8 mouse cellular contexts compared by ENCODE assay signal in genomic region chr5:31295606-31296141, GRCm38 (mm10). TPM values are rescaled to one million over a fixed set of nuclear protein-coding genes. Genes with fewer than 3 reads are reported as not detected.
A peak's percentile ranks its signal among the peaks of the same experiment; 100 is the strongest.
DNase-seq lines count a peak whose midpoint lies in the region; ATAC-seq lines count a peak whose summit lies in the region.

TSS of gene Fndc4 (minus strand) at chr5:31296080.

- H3K9me3 ChIP-seq in megakaryocyte, embryonic 14.5 days: no peaks in the 10 kb centered on the region
- no peaks in the 10 kb centered on the region for H3K9me3 ChIP-seq in kidney, embryonic 14.5 days (ENCODE audit: control insufficient read depth, low read length)
- H3K9me3 ChIP-seq in liver, embryonic 11.5 days (ENCODE audit: control insufficient read depth, low read length): no peaks in the 10 kb centered on the region
- no peaks in the 10 kb centered on the region for H3K9me3 ChIP-seq in neural tube, embryonic 15.5 days (replicated peaks)

- peak within 1 kb of the TSS; percentile 88 for H3K4me2 ChIP-seq in kidney, embryonic 14.5 days (replicated peaks; ENCODE audit: low read depth, low read length)
- peak within 1 kb of the TSS; percentile 97 for H3K4me2 ChIP-seq in liver, embryonic 11.5 days
- peak within 1 kb of the TSS; percentile 79 for H3K4me2 ChIP-seq in neural tube, embryonic 15.5 days

- no peak for ATAC-seq in megakaryocyte, adult 5-6 weeks (ENCODE audit: poor library complexity, severe bottlenecking)
- ATAC-seq in kidney, embryonic 14.5 days (ENCODE audit: low FRiP score, low TSS enrichment): peak; percentile 58
- ATAC-seq in liver, embryonic 11.5 days (replicated peaks; ENCODE audit: low FRiP score): peak; percentile 22; the same call in 1 of the 2 replicates
- ATAC-seq in neural tube, embryonic 15.5 days (ENCODE audit: low FRiP score): peak; percentile 84
- no peak for ATAC-seq in activated CD4-positive, CD25-positive, alpha-beta regulatory T cell, adult 4 months

- H3K36me3 ChIP-seq in megakaryocyte, embryonic 14.5 days (replicated peaks; ENCODE audit: low read length): no peaks in the 10 kb centered on the region
- H3K36me3 ChIP-seq in kidney, embryonic 14.5 days (ENCODE audit: control insufficient read depth, insufficient read depth, low read length): peaks cover 3% of the 10 kb centered on the region; the same call in 1 of the 2 replicates
- H3K36me3 ChIP-seq in liver, embryonic 11.5 days (ENCODE audit: control insufficient read depth, insufficient read depth, low read length): no peaks in the 10 kb centered on the region; the same call in 1 of the 2 replicates
- H3K36me3 ChIP-seq in neural tube, embryonic 15.5 days: peaks cover 10% of the 10 kb centered on the region

- under 1% methylated on average over 24 of the region's 46 CpGs for WGBS in kidney, embryonic 14.5 days
- WGBS in liver, embryonic 11.5 days: under 1% methylated on average over 41 of the region's 46 CpGs
- 0% methylated on average over 44 of the region's 46 CpGs for WGBS in neural tube, embryonic 15.5 days

- H3K4me1 ChIP-seq in megakaryocyte, embryonic 14.5 days: peaks cover 24% of the 10 kb centered on the region
- H3K4me1 ChIP-seq in kidney, embryonic 14.5 days (ENCODE audit: control insufficient read depth, insufficient read depth, low read length): peaks cover 9% of the 10 kb centered on the region; the same call in 1 of the 2 replicates
- H3K4me1 ChIP-seq in liver, embryonic 11.5 days (replicated peaks; ENCODE audit: control insufficient read depth, insufficient read depth, low read length): peaks cover 13% of the 10 kb centered on the region; the same call in 1 of the 2 replicates
- H3K4me1 ChIP-seq in neural tube, embryonic 15.5 days: peaks cover 40% of the 10 kb centered on the region

- peak; percentile 73 for DNase-seq in cerebellum, adult 9-10 months
- peak; percentile 39 to 51 for DNase-seq in frontal cortex, postnatal 36 days (ENCODE audit: low spot score in 2 of 2)
- peak; percentile 56 for DNase-seq in liver, embryonic 11.5 days (ENCODE audit: low spot score)

- peaks cover 69% of the 10 kb centered on the region for H3K27me3 ChIP-seq in megakaryocyte, embryonic 14.5 days (replicated peaks)
- H3K27me3 ChIP-seq in kidney, embryonic 14.5 days (ENCODE audit: control insufficient read depth, insufficient read depth, low read length): no peaks in the 10 kb centered on the region
- no peaks in the 10 kb centered on the region for H3K27me3 ChIP-seq in liver, embryonic 11.5 days (replicated peaks; ENCODE audit: control insufficient read depth, insufficient read depth, low read length)
- no peaks in the 10 kb centered on the region for H3K27me3 ChIP-seq in neural tube, embryonic 15.5 days (replicated peaks)

- peak within 1 kb of the TSS; percentile 90 for H3K4me3 ChIP-seq in megakaryocyte, embryonic 14.5 days (replicated peaks)
- peak within 1 kb of the TSS; percentile 83 for H3K4me3 ChIP-seq in kidney, embryonic 14.5 days (ENCODE audit: low read length)
- peak within 1 kb of the TSS; percentile 71 for H3K4me3 ChIP-seq in liver, embryonic 11.5 days (ENCODE audit: low read depth, low read length)
- H3K4me3 ChIP-seq in neural tube, embryonic 15.5 days (replicated peaks): peak within 1 kb of the TSS; percentile 88

- no peak within 1 kb of the TSS; the same call in 1 of the 2 replicates for H3K27ac ChIP-seq in kidney, embryonic 14.5 days (ENCODE audit: low read depth, low read length)
- 0 out of 2 replicates have a peak within 1 kb of the TSS, but pooled peaks have one; percentile 36 for H3K27ac ChIP-seq in liver, embryonic 11.5 days (ENCODE audit: low read depth, low read length)
- H3K27ac ChIP-seq in neural tube, embryonic 15.5 days (replicated peaks): peak within 1 kb of the TSS; percentile 89

- peak within 1 kb of the TSS; percentile 88 for H3K9ac ChIP-seq in kidney, embryonic 14.5 days (ENCODE audit: low read depth, low read length)
- H3K9ac ChIP-seq in liver, embryonic 11.5 days (ENCODE audit: low read depth, low read length): peak within 1 kb of the TSS; percentile 73
- H3K9ac ChIP-seq in neural tube, embryonic 15.5 days (replicated peaks): peak within 1 kb of the TSS; percentile 96

RNA-seq across cellular contexts. Expression of gene Fndc4, which starts in this region (rescaled TPM):
- polyA plus RNA-seq in megakaryocyte, embryonic 14.5 days (2012; ENCODE audit: insufficient read depth, low replicate concordance): not detected in 2 replicates
- total RNA-seq in megakaryocyte, adult 5-6 weeks (2015): not detected in 2 replicates
- total RNA-seq in megakaryocyte, adult 5-6 weeks (2017): not detected in 2 replicates
- 42.8 and 55.6 TPM in 2 replicates for polyA plus RNA-seq in kidney, embryonic 14.5 days (2014; fragmentation: Nextera tagmentation; extraction: Ambion mirVana)
- 24.2 TPM in 2 replicates for polyA plus RNA-seq in liver, embryonic 11.5 days (2014; fragmentation: Nextera tagmentation; extraction: Ambion mirVana)
- 102 and 129 TPM in 2 replicates for polyA plus RNA-seq in neural tube, embryonic 15.5 days (2015; fragmentation: Nextera tagmentation; extraction: Ambion mirVana)
- not detected for polyA plus RNA-seq in activated CD4-positive, CD25-positive, alpha-beta regulatory T cell, adult 4 months (2017; shearing (Covaris generic))

Comparison
In these comparisons a context has a peak if more than half of its experiments do, and no peak if none do; other contexts are left out.
1. RNA of gene Fndc4 (polyA plus RNA-seq): 102 to 129 TPM in neural tube, embryonic 15.5 days, 42.8 to 55.6 TPM in kidney, embryonic 14.5 days and 24.2 TPM in liver, embryonic 11.5 days; not detected in megakaryocyte, embryonic 14.5 days and not detected in activated CD4-positive, CD25-positive, alpha-beta regulatory T cell, adult 4 months; every median in the first group is over 10 times any median in the second.
2. ATAC-seq: peak in kidney, embryonic 14.5 days (single experiment), liver, embryonic 11.5 days (single experiment) and neural tube, embryonic 15.5 days (single experiment); none in megakaryocyte, adult 5-6 weeks (single experiment) and activated CD4-positive, CD25-positive, alpha-beta regulatory T cell, adult 4 months (single experiment).
3. Peak in every context shown above with its lines, with median percentiles within 50 percentile points of each other: H3K4me3 ChIP-seq, DNase-seq, H3K4me2 ChIP-seq and H3K9ac ChIP-seq.